Mouse (Mus musculus) E14TG2a.4 (cell line): ENCODE measurements around the gene Nans.

Experiments used
- H3K27me3 ChIP-seq: 2 replicates; pipeline ENCODE4 v1.6.1; 2014; ENCODE audit warnings: low read length, control low read depth; ENCODE audit not compliant: insufficient read depth
- H3K36me3 ChIP-seq: 2 replicates; pipeline ENCODE4 v1.6.1; 2014; ENCODE audit warnings: low read length, control low read depth; ENCODE audit not compliant: insufficient read depth
- H3K4me1 ChIP-seq: replicated peaks from 2 replicates; pipeline ENCODE4 v1.6.1; 2014; ENCODE audit warnings: low read depth, low read length, control low read depth
- H3K4me3 ChIP-seq: replicated peaks from 2 replicates; pipeline ENCODE4 v1.5.1; 2014; ENCODE audit warnings: mild to moderate bottlenecking, low read length
- H3K9me3 ChIP-seq: 2 replicates; pipeline ENCODE4 v1.6.1; 2014; ENCODE audit warnings: low read length, control low read depth
- CTCF ChIP-seq: conservative IDR thresholded peaks from 2 replicates; pipeline ENCODE4 v1.5.1; 2014; ENCODE audit warnings: low read length
- NANOG ChIP-seq: IDR thresholded peaks from 2 replicates; pipeline ENCODE4 v1.6.1; 2014; ENCODE audit warnings: borderline replicate concordance, low read length, mixed read lengths
- POU5F1 ChIP-seq: IDR thresholded peaks from 2 replicates; pipeline ENCODE4 v1.6.1; 2014; ENCODE audit warnings: low read length, borderline replicate concordance

Gene Nans

DNA sequence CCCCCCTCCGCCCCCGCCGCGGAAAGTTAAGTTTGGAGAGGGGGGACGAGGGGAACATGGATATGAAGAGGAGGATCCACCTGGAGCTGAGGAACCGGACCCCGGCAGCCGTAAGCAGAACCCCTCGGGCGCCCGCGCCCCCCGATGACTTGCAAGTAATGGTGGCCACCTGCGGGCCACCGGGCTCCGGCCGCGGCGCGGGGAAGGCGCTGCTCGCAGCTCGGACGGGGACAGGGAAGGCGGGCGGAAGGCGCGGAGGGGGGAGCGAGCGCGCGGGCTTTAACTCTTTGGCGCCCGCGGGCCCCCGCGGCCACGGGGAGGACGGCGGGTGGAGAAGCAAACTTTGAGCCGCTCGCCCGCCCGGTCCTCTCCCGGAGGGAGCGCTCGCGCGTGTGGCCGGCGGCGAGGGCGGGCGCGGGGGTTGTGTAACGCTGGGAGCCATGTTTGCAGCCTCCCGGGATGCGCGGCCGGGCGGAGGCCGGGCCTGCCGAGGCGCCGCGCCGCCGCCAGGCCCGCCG lies 37.7 kb upstream of the Nans start:
- TF ChIP-seq NANOG, result no peak
- TF ChIP-seq CTCF, result no peak
- TF ChIP-seq POU5F1, result no peak
- Histone ChIP-seq H3K4me3 (peak overlapping the region; percentile 91), H3K36me3 (peaks cover 26% of the 10 kb centered on the region), H3K4me1 (peaks cover 53% of the 10 kb centered on the region), H3K27me3 (no peaks in the 10 kb centered on the region), H3K9me3 (no peaks in the 10 kb centered on the region)

DNA sequence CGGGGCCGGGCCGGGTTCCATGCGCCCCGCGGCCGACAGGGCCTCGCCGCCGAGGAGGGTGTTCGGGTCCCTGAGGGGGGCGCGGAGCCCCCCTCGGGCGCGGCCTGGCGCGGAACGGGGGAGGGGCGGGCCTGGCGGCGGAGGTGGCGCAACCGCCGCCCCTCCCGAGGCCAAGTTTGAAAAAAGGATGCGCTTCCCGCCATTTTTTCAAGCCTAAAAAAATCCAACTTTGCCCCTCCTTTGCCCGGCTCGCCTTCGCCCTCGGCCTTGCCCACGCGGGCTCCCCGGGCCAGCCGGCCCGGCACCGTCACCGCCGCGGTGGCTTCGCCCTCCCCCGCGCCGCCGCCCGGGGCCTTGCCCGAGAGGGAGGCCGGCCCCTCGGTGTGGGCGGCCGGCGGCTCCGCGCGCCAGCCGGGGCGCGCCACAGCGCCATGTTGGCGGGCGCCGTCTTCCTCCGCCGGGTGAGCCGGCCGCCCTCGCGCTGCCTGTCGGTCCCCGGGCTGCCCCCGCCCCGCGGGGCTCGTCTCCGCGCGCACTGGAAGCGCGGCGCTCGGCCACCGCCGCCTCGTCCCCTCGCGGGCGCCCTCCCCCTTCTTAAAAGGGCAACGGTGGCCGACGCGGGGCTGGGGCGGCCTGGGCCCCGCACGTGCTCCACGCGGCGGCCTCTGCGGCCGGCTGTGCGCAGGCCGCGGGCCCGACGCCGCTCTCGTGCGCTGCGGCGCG lies 37.1 kb upstream of the Nans start:
- Histone ChIP-seq H3K9me3 (no peaks in the 10 kb centered on the region), H3K36me3 (peaks cover 32% of the 10 kb centered on the region), H3K4me3 (peak overlapping the region; percentile 91), H3K27me3 (no peaks in the 10 kb centered on the region), H3K4me1 (peaks cover 59% of the 10 kb centered on the region)
- TF ChIP-seq NANOG, result no peak
- TF ChIP-seq CTCF, result no peak
- TF ChIP-seq POU5F1, result no peak

DNA sequence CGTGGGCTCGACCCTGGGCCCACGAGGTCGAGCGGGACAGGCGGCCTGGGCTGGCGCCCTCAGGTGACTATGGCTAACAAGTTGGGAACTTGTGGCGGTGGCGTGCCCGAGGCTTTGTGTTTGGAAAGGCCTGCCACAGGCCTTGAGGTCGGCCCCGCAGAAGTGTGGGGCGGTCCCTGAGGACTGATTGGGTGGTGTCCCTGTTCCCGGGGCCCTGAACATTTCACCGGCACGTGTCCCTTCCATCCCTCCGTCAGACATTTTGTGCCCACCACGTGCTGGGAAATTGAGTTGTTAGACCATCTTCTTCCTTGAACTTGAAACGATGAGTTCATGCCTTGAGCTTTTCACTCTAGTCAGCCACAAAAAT lies 36.6 kb upstream of the Nans start:
- H3K4me3 ChIP-seq, result peak overlapping the region; percentile 91
- H3K36me3 ChIP-seq, result peaks cover 37% of the 10 kb centered on the region
- H3K27me3 ChIP-seq, result no peaks in the 10 kb centered on the region
- peaks cover 65% of the 10 kb centered on the region for H3K4me1 ChIP-seq
- no peaks in the 10 kb centered on the region for H3K9me3 ChIP-seq
- TF ChIP-seq NANOG, result no peak
- no peak for TF ChIP-seq POU5F1
- no peak for TF ChIP-seq CTCF

DNA sequence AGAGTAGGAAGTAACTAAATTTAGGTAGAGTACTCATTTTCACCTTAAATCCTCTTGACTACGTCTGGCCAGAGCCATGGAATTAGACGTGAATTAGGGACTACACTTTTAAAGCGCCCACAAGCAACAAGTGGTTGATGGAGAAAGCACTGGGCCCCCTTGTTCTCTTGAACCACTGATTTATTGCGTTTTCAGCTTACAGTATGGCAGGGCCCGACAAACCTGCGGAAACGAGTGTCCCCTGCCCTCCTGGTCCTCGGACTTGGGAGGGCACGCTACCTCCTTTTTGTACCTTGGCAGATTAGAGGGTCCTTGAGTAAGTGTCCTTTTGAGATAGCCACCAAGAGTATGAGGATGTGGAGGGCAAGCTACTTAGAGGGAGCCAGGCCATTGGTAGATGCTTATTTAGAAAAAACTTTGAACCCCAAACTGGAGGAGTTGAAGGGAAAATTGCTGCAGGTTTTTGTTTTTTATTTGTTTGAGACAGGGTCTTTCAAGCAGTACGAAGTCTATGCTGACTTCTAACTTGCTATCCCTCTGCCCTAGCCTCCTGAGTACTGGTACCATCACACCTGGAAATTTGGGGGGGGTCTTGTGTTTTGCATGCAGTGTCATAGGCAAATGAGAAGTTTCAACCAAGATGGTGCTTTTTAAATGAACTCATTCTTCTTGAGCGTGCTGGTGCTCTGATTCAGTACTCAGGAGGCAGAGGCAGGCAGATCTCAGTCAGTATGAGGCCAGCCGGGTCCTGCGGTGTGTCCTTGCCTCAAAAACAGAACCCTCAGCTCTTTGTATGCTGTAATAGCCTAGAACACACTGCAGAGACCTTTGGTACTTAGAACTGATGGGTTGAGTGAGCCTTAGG lies 36.0 kb upstream of the Nans start:
- TF ChIP-seq POU5F1 (no peak), NANOG (no peak), CTCF (no peak)
- H3K36me3 ChIP-seq, result peaks cover 44% of the 10 kb centered on the region
- H3K9me3 ChIP-seq, result no peaks in the 10 kb centered on the region
- no peaks in the 10 kb centered on the region for H3K27me3 ChIP-seq
- H3K4me1 ChIP-seq, result peaks cover 71% of the 10 kb centered on the region
- peak overlapping the region; percentile 91 for H3K4me3 ChIP-seq

DNA sequence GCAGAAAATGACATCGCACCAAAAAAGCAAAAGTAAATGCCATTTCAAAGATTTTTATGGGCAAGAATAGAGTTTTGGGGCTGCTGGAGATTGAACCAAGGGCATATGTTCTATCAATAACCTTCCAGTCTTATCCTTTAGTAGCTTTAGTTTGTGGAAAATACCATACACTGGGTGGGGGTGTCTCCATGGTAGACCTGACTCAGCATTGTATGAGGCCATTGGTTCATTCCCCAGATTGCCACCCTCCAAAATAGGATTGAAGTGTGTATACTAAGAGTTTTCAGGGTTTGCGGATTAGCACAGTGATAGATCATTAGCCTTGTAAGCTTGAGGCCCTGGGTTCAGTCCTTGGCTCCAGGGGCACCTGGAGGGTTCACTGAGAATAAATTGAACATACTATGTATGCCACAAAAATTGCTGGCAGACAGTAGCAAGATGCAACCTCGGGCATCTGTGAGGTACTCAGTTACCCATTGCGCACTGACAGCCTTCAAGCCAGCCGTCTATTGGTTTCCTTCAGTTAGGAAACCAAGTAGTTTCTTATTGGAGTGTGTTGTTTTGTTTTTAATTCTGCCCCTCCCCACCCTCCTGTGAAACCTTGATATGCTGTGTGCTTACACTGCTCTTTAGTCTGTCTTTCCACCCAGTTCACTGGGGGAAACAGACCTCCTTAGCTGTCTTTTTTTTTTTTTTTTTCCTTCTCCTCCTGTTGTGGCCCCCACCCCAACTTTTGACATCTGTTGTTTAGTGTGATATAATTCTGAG lies 34.8 kb upstream of the Nans start:
- Histone ChIP-seq H3K27me3 (no peaks in the 10 kb centered on the region), H3K9me3 (no peaks in the 10 kb centered on the region), H3K36me3 (peaks cover 55% of the 10 kb centered on the region), H3K4me3 (peak overlapping the region; percentile 91), H3K4me1 (peaks cover 73% of the 10 kb centered on the region)
- no peak for TF ChIP-seq POU5F1
- no peak for TF ChIP-seq NANOG
- TF ChIP-seq CTCF, result no peak

DNA sequence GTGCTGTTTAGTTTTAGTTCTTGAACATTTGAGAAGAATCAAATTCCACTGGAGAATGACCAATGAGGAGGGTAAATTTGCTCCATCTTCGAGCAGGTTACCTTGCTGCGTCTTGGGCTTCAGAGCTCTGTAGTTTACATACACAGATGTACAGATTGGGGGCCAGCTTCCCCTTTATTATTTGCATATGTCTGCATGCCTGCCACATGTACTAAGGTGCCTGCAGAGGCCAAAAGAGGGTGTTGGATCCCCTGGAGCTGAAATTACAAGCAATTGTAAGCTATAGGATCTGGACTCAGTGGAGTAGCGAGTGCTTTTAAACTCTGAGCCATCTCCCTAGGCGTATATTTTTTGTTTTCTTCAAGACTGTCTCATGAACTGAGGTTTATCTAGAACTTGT lies 32.3 kb upstream of the Nans start:
- TF ChIP-seq CTCF, result no peak
- no peak for TF ChIP-seq POU5F1
- TF ChIP-seq NANOG, result no peak
- Histone ChIP-seq H3K4me3 (peak overlapping the region; percentile 33), H3K36me3 (peaks cover 80% of the 10 kb centered on the region), H3K27me3 (no peaks in the 10 kb centered on the region), H3K4me1 (peaks cover 85% of the 10 kb centered on the region), H3K9me3 (no peaks in the 10 kb centered on the region)

DNA sequence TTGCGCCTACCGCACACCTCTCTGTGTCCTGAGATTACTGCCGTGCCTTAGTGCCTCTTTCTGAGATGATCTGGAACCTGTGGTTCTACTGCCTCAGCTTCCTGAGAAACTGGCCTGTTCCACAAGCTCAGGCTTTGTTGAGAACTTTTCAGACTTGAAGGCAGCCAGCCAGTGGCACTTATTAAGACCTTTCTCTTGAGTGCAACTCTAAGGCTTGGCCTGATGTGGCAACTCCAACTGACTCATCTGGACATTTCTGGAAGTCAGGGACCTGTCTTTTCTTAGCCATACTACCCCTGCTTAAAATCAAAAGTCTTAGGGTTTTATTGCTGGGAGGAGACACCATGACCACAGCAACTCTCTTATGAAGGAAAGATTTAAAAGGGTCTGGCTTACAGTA lies 31.9 kb upstream of the Nans start:
- TF ChIP-seq POU5F1, result no peak
- no peak for TF ChIP-seq CTCF
- TF ChIP-seq NANOG, result no peak
- Histone ChIP-seq H3K4me3 (peak overlapping the region; percentile 33), H3K27me3 (no peaks in the 10 kb centered on the region), H3K36me3 (peaks cover 85% of the 10 kb centered on the region), H3K4me1 (peaks cover 88% of the 10 kb centered on the region), H3K9me3 (no peaks in the 10 kb centered on the region)

DNA sequence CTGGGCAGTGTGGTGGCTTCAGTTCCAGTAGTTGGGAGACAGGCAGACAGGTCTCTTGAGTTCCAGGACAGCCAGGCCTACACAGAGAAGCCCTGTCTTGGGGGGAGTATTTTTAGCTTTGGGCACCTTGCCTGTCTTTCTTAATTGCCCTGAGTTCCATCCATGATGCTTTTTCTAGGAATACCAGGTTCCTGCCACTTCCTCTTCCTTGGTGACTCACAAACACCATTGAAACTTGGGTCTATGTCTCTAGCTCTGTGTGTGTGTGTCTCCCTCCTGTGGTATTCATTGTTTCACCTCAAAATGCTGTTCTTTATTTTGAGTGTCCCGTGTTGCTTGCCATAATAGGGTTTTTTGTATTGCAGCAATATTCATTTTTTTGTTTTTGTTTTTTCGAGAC lies 30.6 kb upstream of the Nans start:
- Histone ChIP-seq H3K4me3 (no peak overlapping the region), H3K9me3 (no peaks in the 10 kb centered on the region), H3K27me3 (no peaks in the 10 kb centered on the region), H3K4me1 (peaks cover 96% of the 10 kb centered on the region), H3K36me3 (peaks cover 94% of the 10 kb centered on the region)
- TF ChIP-seq NANOG, result no peak
- TF ChIP-seq CTCF, result no peak
- no peak for TF ChIP-seq POU5F1
